Mouse (Mus musculus): ENCODE measurements around the gene Olfr521. TPM values are rescaled to one million over a fixed set of nuclear protein-coding genes. Genes with fewer than 3 reads are reported as not detected.

The Olfr521 gene
- polyA plus RNA-seq (2012; rRNA removed), result not detected in 2 replicates

DNA sequence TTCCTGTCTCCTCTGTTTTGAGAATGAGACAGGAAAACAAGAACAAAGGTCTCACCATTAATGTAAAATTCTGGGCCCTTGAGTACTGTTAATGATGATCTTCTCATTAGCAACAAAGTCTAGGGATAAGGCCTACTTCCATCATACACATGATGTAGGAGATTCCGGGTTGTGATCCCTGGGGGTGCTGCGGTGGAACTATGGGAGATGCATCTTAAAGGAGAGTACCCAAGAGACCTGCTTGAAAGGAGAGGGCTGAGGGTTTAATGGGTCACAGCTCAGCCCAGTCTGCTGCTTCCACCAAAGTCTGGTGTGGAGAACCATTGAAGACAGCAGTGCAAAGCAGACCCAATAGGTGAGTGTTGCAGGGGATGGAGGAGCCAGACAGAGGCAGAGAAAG, at the start of gene Olfr521:
Gene Olfr521 (plus strand): TSS at position 301 of the 400 bp plus-strand sequence.

GRCm38 (mm10) chr7:99729973-99730372, 33.3 kb upstream of the Olfr521 start, which contains the start of gene Olfr520:
Gene Olfr520 (plus strand): TSS chr7:99730273.

Other genes starting within 250 kb of the Olfr521 start
- gene Arrb1, start 228.0 kb upstream of the Olfr521 start, polyA plus RNA-seq (2012; rRNA removed), result 64.8 and 65.7 TPM in 2 replicates
- gene Tpbgl, start 136.4 kb upstream of the Olfr521 start, polyA plus RNA-seq (2012; rRNA removed), result 1.5 and 1.8 TPM in 2 replicates
- gene Slco2b1, start 52.2 kb upstream of the Olfr521 start, polyA plus RNA-seq (2012; rRNA removed), result 7.0 and 7.1 TPM in 2 replicates
- not detected in 2 replicates for gene Olfr520, start 33.2 kb upstream of the Olfr521 start, polyA plus RNA-seq (2012; rRNA removed)
- 1.8 and 1.9 TPM in 2 replicates for gene Neu3, start 64.9 kb downstream of the Olfr521 start, polyA plus RNA-seq (2012; rRNA removed)
- gene Xrra1, start 95.6 kb downstream of the Olfr521 start, polyA plus RNA-seq (2012; rRNA removed), result 0.80 and 0.82 TPM in 2 replicates
- gene Spcs2, start 100.0 kb downstream of the Olfr521 start, polyA plus RNA-seq (2012; rRNA removed), result 87.3 and 92.5 TPM in 2 replicates
- gene Rnf169, start 216.9 kb downstream of the Olfr521 start, polyA plus RNA-seq (2012; rRNA removed), result 8.4 and 9.8 TPM in 2 replicates
- gene Chrdl2, start 242.7 kb downstream of the Olfr521 start, polyA plus RNA-seq (2012; rRNA removed), result 0.30 and 0.52 TPM in 2 replicates

All from central nervous system, embryonic 18 days (tissue).